Mouse (Mus musculus): ENCODE data around the gene Polk. TPM values are rescaled to one million over a fixed set of nuclear protein-coding genes. Genes with fewer than 3 reads are reported as not detected.

Gene Polk
- polyA plus RNA-seq (2011; ENCODE audit: insufficient read depth, insufficient read length, low replicate concordance, missing spikeins), result 3.5 and 6.6 TPM in 2 replicates

GRCm38 (mm10) chr13:96542081-96542889 is at the start of gene Polk, which contains the start of gene Col4a3bp:
TSS of gene Polk (minus strand) at chr13:96542579.
TSS of gene Col4a3bp (plus strand) at chr13:96542618.
- peak within 1 kb of the TSS; percentile 98 for H3K27ac ChIP-seq (ENCODE audit: control insufficient read depth, insufficient read depth, low read depth, low read length, poor library complexity)
- no peaks in the 10 kb centered on the region for H3K4me1 ChIP-seq (ENCODE audit: control insufficient read depth, insufficient read depth, low read length)
- under 1% methylated on average over 47 of the region's 50 CpGs for WGBS
- TF ChIP-seq CTCF (IDR thresholded peaks at IDR 0.05; ENCODE audit: control insufficient read depth, insufficient read depth, low read length), result no peak
- peak; percentile 97 for TF ChIP-seq POLR2A (IDR thresholded peaks at IDR 0.05; ENCODE audit: borderline replicate concordance, control insufficient read depth, low read depth, low read length)
- peak within 1 kb of the TSS; percentile 97 for H3K4me3 ChIP-seq (replicated peaks; ENCODE audit: control insufficient read depth, low read depth, low read length)

- Histone ChIP-seq H3K27ac (ENCODE audit: control insufficient read depth, insufficient read depth, low read depth, low read length, poor library complexity) (no peak overlapping the region), H3K4me3 (replicated peaks; ENCODE audit: control insufficient read depth, low read depth, low read length) (no peak overlapping the region), H3K4me1 (ENCODE audit: control insufficient read depth, insufficient read depth, low read length) (no peaks in the 10 kb centered on the region)
- 97% methylated on average over 1 of the region's 1 CpGs for WGBS
- TF ChIP-seq CTCF (IDR thresholded peaks at IDR 0.05; ENCODE audit: control insufficient read depth, insufficient read depth, low read length), result no peak
- TF ChIP-seq POLR2A (IDR thresholded peaks at IDR 0.05; ENCODE audit: borderline replicate concordance, control insufficient read depth, low read depth, low read length), result no peak
These were observed 46.3 kb upstream of the Polk start for GRCm38 (mm10) chr13:96588642-96589041.

DNA sequence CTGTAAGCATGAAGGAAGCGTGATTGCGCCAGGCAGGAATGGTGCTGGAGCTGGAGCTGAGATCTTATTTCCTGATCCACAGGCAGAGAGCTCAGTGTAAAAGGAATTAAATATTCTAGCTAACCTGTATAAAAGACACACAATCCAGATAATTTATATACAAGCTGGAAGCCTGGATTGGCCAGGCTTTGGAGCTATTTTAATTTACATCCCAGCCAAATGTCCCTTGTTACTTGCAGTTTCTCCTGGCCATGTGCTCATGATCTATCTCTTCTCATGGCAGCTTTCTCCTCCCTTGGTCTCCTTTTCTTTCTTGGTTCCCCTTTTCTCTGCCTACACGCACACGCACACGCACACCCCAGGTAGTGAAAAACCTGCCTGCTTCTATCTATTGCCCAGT is 44.2 kb upstream of the Polk start:
- WGBS, result 83% methylated on average over 5 of the region's 5 CpGs
- Histone ChIP-seq H3K4me3 (replicated peaks; ENCODE audit: control insufficient read depth, low read depth, low read length) (no peak overlapping the region), H3K4me1 (ENCODE audit: control insufficient read depth, insufficient read depth, low read length) (no peaks in the 10 kb centered on the region), H3K27ac (ENCODE audit: control insufficient read depth, insufficient read depth, low read depth, low read length, poor library complexity) (no peak overlapping the region)
- no peak for TF ChIP-seq POLR2A (IDR thresholded peaks at IDR 0.05; ENCODE audit: borderline replicate concordance, control insufficient read depth, low read depth, low read length)
- no peak for TF ChIP-seq CTCF (IDR thresholded peaks at IDR 0.05; ENCODE audit: control insufficient read depth, insufficient read depth, low read length)

DNA sequence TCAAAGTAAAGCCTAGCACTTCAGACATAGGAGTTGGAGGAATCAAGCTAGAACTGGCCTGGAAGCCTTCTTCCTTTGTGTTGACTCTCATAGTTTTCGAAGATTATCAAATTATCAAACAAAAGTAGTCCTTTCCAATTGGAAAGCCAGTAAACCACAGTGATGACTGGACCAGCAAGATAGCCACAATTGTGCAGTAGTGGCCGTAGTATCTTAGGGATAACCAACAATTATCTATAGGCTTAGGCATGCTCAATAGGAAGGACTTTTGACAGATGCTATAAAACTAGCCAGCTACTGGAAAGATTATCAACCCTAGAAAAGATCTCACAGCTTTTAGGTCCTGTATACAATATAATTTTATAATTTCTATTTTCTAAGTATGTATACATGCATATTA is 41.8 kb upstream of the Polk start:
- WGBS, result 59% methylated on average over 2 of the region's 2 CpGs
- H3K4me3 ChIP-seq (replicated peaks; ENCODE audit: control insufficient read depth, low read depth, low read length), result no peak overlapping the region
- TF ChIP-seq CTCF (IDR thresholded peaks at IDR 0.05; ENCODE audit: control insufficient read depth, insufficient read depth, low read length) (no peak), POLR2A (IDR thresholded peaks at IDR 0.05; ENCODE audit: borderline replicate concordance, control insufficient read depth, low read depth, low read length) (no peak)
- H3K27ac ChIP-seq (ENCODE audit: control insufficient read depth, insufficient read depth, low read depth, low read length, poor library complexity), result no peak overlapping the region
- no peaks in the 10 kb centered on the region for H3K4me1 ChIP-seq (ENCODE audit: control insufficient read depth, insufficient read depth, low read length)

DNA sequence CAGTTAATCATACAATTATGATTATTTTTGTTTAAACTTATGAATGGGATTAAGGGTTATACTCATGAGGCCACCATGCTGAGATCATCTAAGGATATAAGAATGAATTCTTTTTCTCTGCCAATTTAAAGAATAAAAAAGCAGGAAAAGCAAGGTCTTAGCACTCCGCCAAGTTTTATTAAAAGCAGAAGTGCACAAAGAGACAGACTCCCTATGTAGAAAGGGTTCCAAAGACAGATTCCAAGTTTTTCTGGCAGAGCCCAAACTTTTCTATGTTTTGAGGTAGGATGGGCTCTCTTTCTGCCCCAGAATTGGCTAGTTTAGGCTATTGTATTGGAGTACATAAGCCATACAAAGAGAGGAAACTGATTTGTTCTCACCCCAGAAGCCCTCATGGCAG is 37.6 kb upstream of the Polk start:
- TF ChIP-seq CTCF (IDR thresholded peaks at IDR 0.05; ENCODE audit: control insufficient read depth, insufficient read depth, low read length) (no peak), POLR2A (IDR thresholded peaks at IDR 0.05; ENCODE audit: borderline replicate concordance, control insufficient read depth, low read depth, low read length) (no peak)
- Histone ChIP-seq H3K4me3 (replicated peaks; ENCODE audit: control insufficient read depth, low read depth, low read length) (no peak overlapping the region), H3K27ac (ENCODE audit: control insufficient read depth, insufficient read depth, low read depth, low read length, poor library complexity) (no peak overlapping the region), H3K4me1 (ENCODE audit: control insufficient read depth, insufficient read depth, low read length) (no peaks in the 10 kb centered on the region)
- 73% methylated on average over 1 of the region's 1 CpGs for whole genome bisulfite sequencing

DNA sequence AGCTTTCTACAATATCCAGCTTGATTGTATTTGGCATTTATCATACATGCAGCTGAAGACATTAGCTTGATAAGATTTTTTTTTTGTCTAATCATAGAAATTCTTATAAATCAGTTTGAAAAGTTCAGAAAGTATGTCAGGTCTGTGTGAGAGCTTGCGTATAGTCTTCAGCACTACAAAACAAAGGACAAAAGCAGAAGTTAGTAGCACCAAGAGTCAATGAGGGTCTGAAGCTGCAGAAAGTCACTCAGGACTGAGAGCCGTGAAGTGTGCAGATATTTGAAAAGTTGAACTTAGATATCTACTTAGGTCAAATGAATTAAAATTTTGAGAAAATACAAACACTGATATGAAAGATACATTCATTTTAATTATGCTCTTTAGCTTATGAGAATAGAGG is 36.7 kb upstream of the Polk start:
- 34% methylated on average over 2 of the region's 2 CpGs for WGBS
- TF ChIP-seq CTCF (IDR thresholded peaks at IDR 0.05; ENCODE audit: control insufficient read depth, insufficient read depth, low read length) (no peak), POLR2A (IDR thresholded peaks at IDR 0.05; ENCODE audit: borderline replicate concordance, control insufficient read depth, low read depth, low read length) (no peak)
- Histone ChIP-seq H3K4me3 (replicated peaks; ENCODE audit: control insufficient read depth, low read depth, low read length) (no peak overlapping the region), H3K27ac (ENCODE audit: control insufficient read depth, insufficient read depth, low read depth, low read length, poor library complexity) (no peak overlapping the region), H3K4me1 (ENCODE audit: control insufficient read depth, insufficient read depth, low read length) (no peaks in the 10 kb centered on the region)

- H3K4me3 ChIP-seq (replicated peaks; ENCODE audit: control insufficient read depth, low read depth, low read length), result no peak overlapping the region
- no peak for TF ChIP-seq CTCF (IDR thresholded peaks at IDR 0.05; ENCODE audit: control insufficient read depth, insufficient read depth, low read length)
- TF ChIP-seq POLR2A (IDR thresholded peaks at IDR 0.05; ENCODE audit: borderline replicate concordance, control insufficient read depth, low read depth, low read length), result no peak
- H3K4me1 ChIP-seq (ENCODE audit: control insufficient read depth, insufficient read depth, low read length), result no peaks in the 10 kb centered on the region
- no peak overlapping the region for H3K27ac ChIP-seq (ENCODE audit: control insufficient read depth, insufficient read depth, low read depth, low read length, poor library complexity)
- 86% methylated on average over 2 of the region's 2 CpGs for WGBS
These were observed 31.8 kb upstream of the Polk start for GRCm38 (mm10) chr13:96574170-96574569.

GRCm38 (mm10) chr13:96571016-96571361 is 28.6 kb upstream of the Polk start:
- TF ChIP-seq POLR2A (IDR thresholded peaks at IDR 0.05; ENCODE audit: borderline replicate concordance, control insufficient read depth, low read depth, low read length), result no peak
- no peak for TF ChIP-seq CTCF (IDR thresholded peaks at IDR 0.05; ENCODE audit: control insufficient read depth, insufficient read depth, low read length)
- Histone ChIP-seq H3K4me3 (replicated peaks; ENCODE audit: control insufficient read depth, low read depth, low read length) (no peak overlapping the region), H3K4me1 (ENCODE audit: control insufficient read depth, insufficient read depth, low read length) (no peaks in the 10 kb centered on the region), H3K27ac (ENCODE audit: control insufficient read depth, insufficient read depth, low read depth, low read length, poor library complexity) (no peak overlapping the region)
- 88% methylated on average over 6 of the region's 6 CpGs for WGBS

Measured in bone marrow, adult 2 months (tissue).